Mouse (Mus musculus) gastrocnemius, adult 2 months (tissue): Measurements from ENCODE around the gene Gtdc1. TPM values are rescaled to one million over a fixed set of nuclear protein-coding genes. Genes with fewer than 3 reads are reported as not detected.

ENCODE experiments used
- DNase-seq: peaks from one replicate; pipeline ENCODE4 v3.0.0; 2022
- H3K27ac ChIP-seq: fragments of 200-600 bp; 2 replicates; pipeline ENCODE4 v1.8.1; 2022; ENCODE audit warnings: mild to moderate bottlenecking
- H3K4me3 ChIP-seq: fragments of 200-600 bp; 2 replicates; pipeline ENCODE4 v1.8.1; 2022; ENCODE audit warnings: mild to moderate bottlenecking, moderate library complexity
- CTCF ChIP-seq: fragments of 200-600 bp; IDR thresholded peaks from 2 replicates; pipeline ENCODE4 v1.8.1; 2022; ENCODE audit warnings: antibody characterized with exemption, mild to moderate bottlenecking, moderate library complexity
- intact Hi-C: fragments of 180-260 bp; cut with DNase I; formaldehyde crosslinking; loops from one replicate; pipeline ENCODE4 v1.15.1; 2025
- total RNA-seq, 2 experiments: library from RNA; stranded (reverse); gene quantifications; 2 replicates each; pipeline ENCODE4 v1.2.3; 2021

The Gtdc1 gene
- total RNA-seq, 2 experiments from 2014 or later = 27.8 to 29.1 TPM

GRCm38 (mm10) chr2:44955506-44955905 is 28.0 kb upstream of the Gtdc1 start:
- no peak for TF ChIP-seq CTCF
- Histone ChIP-seq H3K4me3 (no peak overlapping the region), H3K27ac (peak overlapping the region; percentile 64)
- intact Hi-C loops = no loop called here
- DNase-seq = no peak

DNA sequence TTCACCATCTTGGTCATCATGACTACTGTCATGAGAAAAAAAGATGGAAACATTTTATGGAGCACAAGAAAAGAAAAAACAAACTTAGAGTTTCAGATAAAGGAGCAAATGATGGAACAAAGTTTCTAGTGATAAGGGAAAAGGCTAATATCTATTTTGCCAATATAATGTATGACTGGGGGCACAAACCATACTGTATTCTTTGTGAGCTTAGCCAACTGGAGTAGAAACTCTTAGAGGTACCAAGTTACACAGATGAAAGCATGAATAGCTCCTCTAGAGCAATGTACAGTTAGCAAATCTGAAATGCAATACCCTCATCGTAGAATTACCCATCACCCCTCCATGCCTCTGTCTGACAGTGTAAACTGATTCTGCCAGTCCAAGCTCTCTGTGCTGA is 26.7 kb upstream of the Gtdc1 start:
- Histone ChIP-seq H3K27ac (no peak overlapping the region), H3K4me3 (no peak overlapping the region)
- no peak for TF ChIP-seq CTCF
- DNase-seq = no peak
- intact Hi-C loops = no loop called here

GRCm38 (mm10) chr2:44952830-44953422 is 25.5 kb upstream of the Gtdc1 start:
- TF ChIP-seq CTCF = no peak
- DNase-seq = no peak
- no peak overlapping the region for H3K4me3 ChIP-seq
- intact Hi-C loops = no loop called here
- H3K27ac ChIP-seq = peak overlapping the region; percentile 50

DNA sequence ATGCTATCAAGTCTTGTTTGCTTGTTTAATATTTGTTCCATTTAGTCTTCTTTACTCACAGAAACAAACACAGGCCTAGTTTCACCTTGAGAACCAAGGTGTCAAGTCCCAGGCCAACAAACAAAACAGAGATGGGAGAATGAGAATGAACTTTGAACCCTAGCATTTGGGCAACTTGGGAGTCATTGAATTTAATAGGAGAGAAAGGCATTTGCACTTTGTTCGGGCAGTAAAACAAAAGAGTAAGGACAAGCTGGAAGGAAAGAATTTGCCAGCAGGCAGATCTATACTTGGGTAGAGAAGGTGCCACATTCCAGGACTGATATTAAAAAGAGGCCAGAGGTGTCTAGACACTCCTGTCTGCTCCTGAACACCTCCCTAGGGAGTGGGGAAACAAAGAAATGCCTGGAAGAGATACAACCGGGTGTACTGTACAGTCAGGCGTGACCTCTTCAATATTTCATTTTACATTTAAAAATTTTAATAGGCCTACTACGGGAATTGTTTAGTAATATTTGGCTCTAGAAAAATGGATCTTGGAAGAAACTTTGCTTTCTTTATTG is 24.3 kb upstream of the Gtdc1 start:
- no peak for TF ChIP-seq CTCF
- DNase-seq = no peak
- intact Hi-C loops = no loop called here
- Histone ChIP-seq H3K4me3 (no peak overlapping the region), H3K27ac (no peak overlapping the region)

DNA sequence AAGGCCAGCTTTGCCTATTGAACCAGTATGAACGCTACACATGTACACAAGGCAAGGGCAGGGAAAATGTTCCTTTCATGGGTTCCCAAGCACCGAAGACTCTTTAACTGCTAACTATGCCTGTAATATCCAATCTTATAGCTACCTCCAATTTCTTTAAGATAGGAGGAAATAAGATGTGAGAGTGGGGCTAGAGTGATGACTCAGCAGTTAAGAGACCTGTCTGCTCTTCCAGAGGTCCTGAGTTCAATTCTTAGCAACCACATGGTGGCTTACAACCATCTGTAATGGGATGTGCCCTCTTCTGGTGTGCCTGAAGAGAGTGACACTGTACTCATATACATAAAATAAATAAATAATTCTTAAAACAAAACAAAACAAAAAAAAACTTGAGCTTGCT is 17.2 kb upstream of the Gtdc1 start:
- no peak for DNase-seq
- no peak for TF ChIP-seq CTCF
- intact Hi-C loops = no loop called here
- no peak overlapping the region for H3K4me3 ChIP-seq
- H3K27ac ChIP-seq = no peak overlapping the region

- no peak for TF ChIP-seq CTCF
- H3K4me3 ChIP-seq = no peak overlapping the region
- intact Hi-C loops = no loop called here
- no peak for DNase-seq
- H3K27ac ChIP-seq = no peak overlapping the region
Measured at GRCm38 (mm10) chr2:44930951-44931350, 3.5 kb upstream of the Gtdc1 start.

- no peak for TF ChIP-seq CTCF
- peak; percentile 69 for DNase-seq
- intact Hi-C loops = loop anchor here (5.0 kb wide), 1 partner anchor 94 kb away; no protein-coding TSS in a partner anchor
- H3K4me3 ChIP-seq = peak overlapping the region; percentile 99
- peak overlapping the region; percentile 99 for H3K27ac ChIP-seq
Measured at GRCm38 (mm10) chr2:44928631-44929030, 1.2 kb upstream of the Gtdc1 start.

GRCm38 (mm10) chr2:44926683-44927481 is 575 bp downstream of the Gtdc1 start:
- H3K4me3 ChIP-seq = peak overlapping the region; percentile 99
- intact Hi-C loops = loop anchor here (2.0 to 5.0 kb wide), 2 partner anchors 95 to 184 kb away; no protein-coding TSS in a partner anchor
- DNase-seq = peak; percentile 96
- TF ChIP-seq CTCF = no peak
- H3K27ac ChIP-seq = peak overlapping the region; percentile 99

GRCm38 (mm10) chr2:44926167-44926682 is 1.2 kb downstream of the Gtdc1 start:
- no peak for TF ChIP-seq CTCF
- Histone ChIP-seq H3K4me3 (peak overlapping the region; percentile 99), H3K27ac (peak overlapping the region; percentile 99)
- intact Hi-C loops = loop anchor here (2.0 to 5.0 kb wide), 2 partner anchors 96 to 185 kb away; no protein-coding TSS in a partner anchor
- DNase-seq = no peak

- H3K27ac ChIP-seq = peak overlapping the region; percentile 99
- H3K4me3 ChIP-seq = no peak overlapping the region
- DNase-seq = no peak
- TF ChIP-seq CTCF = no peak
- intact Hi-C loops = loop anchor here (5.0 kb wide), 1 partner anchor 98 kb away; no protein-coding TSS in a partner anchor
Measured at GRCm38 (mm10) chr2:44924618-44925017, 2.8 kb downstream of the Gtdc1 start.

GRCm38 (mm10) chr2:44923056-44923883 is 4.2 kb downstream of the Gtdc1 start:
- Histone ChIP-seq H3K27ac (peak overlapping the region; percentile 99), H3K4me3 (peak overlapping the region; percentile 63)
- intact Hi-C loops = no loop called here
- no peak for TF ChIP-seq CTCF
- DNase-seq = no peak

- DNase-seq = no peak
- TF ChIP-seq CTCF = no peak
- H3K4me3 ChIP-seq = no peak overlapping the region
- intact Hi-C loops = no loop called here
- H3K27ac ChIP-seq = peak overlapping the region; percentile 99
Measured at GRCm38 (mm10) chr2:44922500-44922899, 5.0 kb downstream of the Gtdc1 start.
